Mouse (Mus musculus): ENCODE measurements around the gene Necab2. TPM values are rescaled to one million over a fixed set of nuclear protein-coding genes. Genes with fewer than 3 reads are reported as not detected.

Necab2 gene
- polyA plus RNA-seq, 1 experiment from 2014 or later = 9.2 TPM

- 76% methylated on average over 11 of the region's 11 CpGs for WGBS
- DNase-seq (ENCODE audit: low spot score) = no peak
- Histone ChIP-seq H3K27ac (replicated peaks; ENCODE audit: low read depth, low read length) (no peak overlapping the region), H3K4me3 (ENCODE audit: low read depth, low read length) (no peak overlapping the region), H3K4me2 (ENCODE audit: low read depth, low read length) (no peak overlapping the region), H3K27me3 (ENCODE audit: control insufficient read depth, insufficient read depth, low read length) (no peaks in the 10 kb centered on the region), H3K9me3 (replicated peaks; ENCODE audit: control insufficient read depth, low read length) (no peaks in the 10 kb centered on the region), H3K4me1 (ENCODE audit: control insufficient read depth, insufficient read depth, low read length) (peaks cover 2% of the 10 kb centered on the region; the same call in 1 of the 2 replicates), H3K36me3 (replicated peaks; ENCODE audit: control insufficient read depth, insufficient read depth, low read depth, low read length) (no peaks in the 10 kb centered on the region), H3K9ac (replicated peaks; ENCODE audit: low read length) (no peak overlapping the region)
- no peak for ATAC-seq (replicated peaks; ENCODE audit: insufficient number of reproducible peaks, low FRiP score, low TSS enrichment, low read depth)
Measured at GRCm38 (mm10) chr8:119437506-119437905, 9.0 kb upstream of the Necab2 start.

DNA sequence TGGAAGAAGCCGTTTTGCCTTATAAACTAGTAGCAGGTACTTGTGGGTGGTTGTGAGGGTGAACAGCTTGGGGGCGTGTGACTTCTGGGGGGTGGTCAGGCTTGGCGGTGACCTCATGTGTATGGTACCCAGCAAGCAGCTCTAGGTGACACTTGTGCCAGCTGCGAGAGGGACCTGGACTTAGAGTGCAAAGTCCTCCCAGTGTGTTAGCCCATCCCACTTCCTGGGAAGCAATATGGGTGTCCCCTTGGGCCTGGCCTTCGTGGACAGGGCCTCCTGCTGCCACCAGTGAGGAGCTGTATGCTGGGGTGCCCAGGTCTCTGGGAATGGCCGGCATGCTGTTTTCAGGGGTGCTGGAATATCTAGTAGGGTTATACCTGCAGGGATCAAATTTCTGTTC, 7.6 kb upstream of the Necab2 start:
- ATAC-seq (replicated peaks; ENCODE audit: insufficient number of reproducible peaks, low FRiP score, low TSS enrichment, low read depth) (no peak), DNase-seq (ENCODE audit: low spot score) (no peak)
- Histone ChIP-seq H3K4me1 (ENCODE audit: control insufficient read depth, insufficient read depth, low read length) (peaks cover 2% of the 10 kb centered on the region; the same call in 1 of the 2 replicates), H3K4me3 (ENCODE audit: low read depth, low read length) (no peak overlapping the region), H3K27ac (replicated peaks; ENCODE audit: low read depth, low read length) (no peak overlapping the region), H3K9ac (replicated peaks; ENCODE audit: low read length) (no peak overlapping the region), H3K27me3 (ENCODE audit: control insufficient read depth, insufficient read depth, low read length) (no peaks in the 10 kb centered on the region), H3K36me3 (replicated peaks; ENCODE audit: control insufficient read depth, insufficient read depth, low read depth, low read length) (no peaks in the 10 kb centered on the region), H3K9me3 (replicated peaks; ENCODE audit: control insufficient read depth, low read length) (no peaks in the 10 kb centered on the region), H3K4me2 (ENCODE audit: low read depth, low read length) (no peak overlapping the region)
- 82% methylated on average over 6 of the region's 6 CpGs for WGBS

DNA sequence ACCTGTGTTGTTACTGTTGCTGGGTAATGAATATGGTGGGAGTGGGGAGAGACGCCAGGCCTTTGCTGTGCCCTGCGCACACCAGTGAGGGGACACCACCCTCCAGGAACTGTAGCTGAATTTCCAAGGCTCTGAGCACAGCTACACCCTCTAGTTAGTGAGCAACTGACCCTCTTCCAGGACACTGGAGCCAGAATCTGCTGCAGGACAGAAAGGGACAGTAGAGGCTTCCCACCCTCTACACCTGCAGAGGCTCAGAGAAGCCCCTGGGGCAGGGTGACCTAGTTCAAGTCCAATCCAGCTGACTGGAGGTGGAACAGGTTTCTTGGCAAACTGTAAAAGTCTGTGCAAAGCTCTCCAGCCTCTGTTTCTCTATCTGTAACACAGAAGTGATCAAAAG, 7.1 kb upstream of the Necab2 start:
- H3K4me3 ChIP-seq (ENCODE audit: low read depth, low read length) = no peak overlapping the region
- H3K27ac ChIP-seq (replicated peaks; ENCODE audit: low read depth, low read length) = no peak overlapping the region
- H3K4me1 ChIP-seq (ENCODE audit: control insufficient read depth, insufficient read depth, low read length) = peaks cover 2% of the 10 kb centered on the region; the same call in 1 of the 2 replicates
- no peaks in the 10 kb centered on the region for H3K36me3 ChIP-seq (replicated peaks; ENCODE audit: control insufficient read depth, insufficient read depth, low read depth, low read length)
- H3K4me2 ChIP-seq (ENCODE audit: low read depth, low read length) = no peak overlapping the region
- WGBS = 87% methylated on average over 2 of the region's 2 CpGs
- H3K9ac ChIP-seq (replicated peaks; ENCODE audit: low read length) = no peak overlapping the region
- H3K9me3 ChIP-seq (replicated peaks; ENCODE audit: control insufficient read depth, low read length) = no peaks in the 10 kb centered on the region
- H3K27me3 ChIP-seq (ENCODE audit: control insufficient read depth, insufficient read depth, low read length) = no peaks in the 10 kb centered on the region
- ATAC-seq (replicated peaks; ENCODE audit: insufficient number of reproducible peaks, low FRiP score, low TSS enrichment, low read depth) = no peak
- DNase-seq (ENCODE audit: low spot score) = no peak

- WGBS = 57% methylated on average over 7 of the region's 7 CpGs
- H3K27ac ChIP-seq (replicated peaks; ENCODE audit: low read depth, low read length) = no peak overlapping the region
- no peaks in the 10 kb centered on the region for H3K36me3 ChIP-seq (replicated peaks; ENCODE audit: control insufficient read depth, insufficient read depth, low read depth, low read length)
- no peaks in the 10 kb centered on the region for H3K9me3 ChIP-seq (replicated peaks; ENCODE audit: control insufficient read depth, low read length)
- H3K9ac ChIP-seq (replicated peaks; ENCODE audit: low read length) = no peak overlapping the region
- H3K4me1 ChIP-seq (ENCODE audit: control insufficient read depth, insufficient read depth, low read length) = peaks cover 2% of the 10 kb centered on the region; the same call in 1 of the 2 replicates
- H3K4me3 ChIP-seq (ENCODE audit: low read depth, low read length) = no peak overlapping the region
- ATAC-seq (replicated peaks; ENCODE audit: insufficient number of reproducible peaks, low FRiP score, low TSS enrichment, low read depth) = 0 out of 2 replicates have a peak, but pooled peaks have one; percentile 17
- H3K27me3 ChIP-seq (ENCODE audit: control insufficient read depth, insufficient read depth, low read length) = no peaks in the 10 kb centered on the region
- no peak overlapping the region for H3K4me2 ChIP-seq (ENCODE audit: low read depth, low read length)
- peak; percentile 28 for DNase-seq (ENCODE audit: low spot score)
Measured at GRCm38 (mm10) chr8:119439893-119440249, 6.6 kb upstream of the Necab2 start.

DNA sequence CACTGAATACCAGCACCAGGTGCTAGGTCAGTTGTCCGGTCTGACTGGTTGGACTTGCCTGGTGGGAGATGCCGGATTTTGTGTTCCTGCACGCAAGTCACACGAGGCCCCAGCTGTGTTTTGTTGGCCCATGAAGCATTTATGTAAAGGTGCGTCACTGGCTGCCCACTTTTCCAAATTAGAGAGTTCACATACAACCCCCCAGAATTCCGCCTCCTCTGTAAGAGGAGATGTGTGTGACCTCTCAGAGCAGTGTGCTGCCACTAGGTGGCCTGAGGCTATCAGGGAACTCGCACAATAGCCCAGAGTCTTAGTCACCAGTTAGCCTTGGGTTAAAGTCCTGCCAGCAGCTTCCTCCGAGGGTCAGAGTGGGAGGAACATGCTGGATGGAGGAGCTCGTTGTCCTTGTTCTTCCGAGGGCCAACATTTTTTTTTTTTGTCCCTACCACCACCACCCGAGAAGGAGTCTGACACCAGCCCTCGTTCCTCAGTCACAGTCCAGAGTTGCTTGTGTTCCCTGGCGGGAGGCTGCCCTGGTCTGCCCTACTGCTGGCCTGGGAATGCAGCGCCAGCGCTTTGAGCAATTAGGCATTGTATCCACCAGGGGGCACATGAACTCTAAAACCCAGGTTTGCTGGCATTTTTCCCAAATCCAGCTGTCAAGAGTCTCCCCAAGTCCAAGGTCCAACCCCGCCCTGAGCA, 6.1 kb upstream of the Necab2 start:
- 11% methylated on average over 16 of the region's 16 CpGs for WGBS
- ATAC-seq (replicated peaks; ENCODE audit: insufficient number of reproducible peaks, low FRiP score, low TSS enrichment, low read depth) (no peak; the same call in 1 of the 2 replicates), DNase-seq (ENCODE audit: low spot score) (peak; percentile 91)
- H3K27me3 ChIP-seq (ENCODE audit: control insufficient read depth, insufficient read depth, low read length) = no peaks in the 10 kb centered on the region
- H3K9ac ChIP-seq (replicated peaks; ENCODE audit: low read length) = no peak overlapping the region
- H3K4me1 ChIP-seq (ENCODE audit: control insufficient read depth, insufficient read depth, low read length) = peaks cover 2% of the 10 kb centered on the region; the same call in 1 of the 2 replicates
- H3K27ac ChIP-seq (replicated peaks; ENCODE audit: low read depth, low read length) = no peak overlapping the region
- no peak overlapping the region for H3K4me3 ChIP-seq (ENCODE audit: low read depth, low read length)
- H3K9me3 ChIP-seq (replicated peaks; ENCODE audit: control insufficient read depth, low read length) = no peaks in the 10 kb centered on the region
- peak overlapping the region; percentile 21; the same call in 1 of the 2 replicates for H3K4me2 ChIP-seq (ENCODE audit: low read depth, low read length)
- no peaks in the 10 kb centered on the region for H3K36me3 ChIP-seq (replicated peaks; ENCODE audit: control insufficient read depth, insufficient read depth, low read depth, low read length)

DNA sequence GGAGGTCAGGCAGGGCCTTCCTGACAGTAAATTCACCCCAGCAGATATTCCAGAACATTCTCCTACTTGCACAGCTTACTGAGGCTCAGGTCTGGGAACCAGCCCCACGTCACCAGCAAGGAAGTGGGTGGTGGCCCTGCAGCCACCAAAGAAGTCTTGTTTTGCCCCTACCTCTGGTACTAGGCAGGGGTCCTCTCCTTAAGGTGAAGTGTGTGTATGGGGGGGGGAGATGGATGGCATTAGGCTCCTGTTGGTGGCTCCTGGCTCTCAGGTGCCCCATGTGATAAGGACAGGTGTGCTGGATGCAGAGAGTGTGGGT, 5.6 kb upstream of the Necab2 start:
- Histone ChIP-seq H3K9ac (replicated peaks; ENCODE audit: low read length) (no peak overlapping the region), H3K36me3 (replicated peaks; ENCODE audit: control insufficient read depth, insufficient read depth, low read depth, low read length) (no peaks in the 10 kb centered on the region), H3K4me3 (ENCODE audit: low read depth, low read length) (no peak overlapping the region), H3K4me2 (ENCODE audit: low read depth, low read length) (no peak overlapping the region; the same call in 1 of the 2 replicates), H3K9me3 (replicated peaks; ENCODE audit: control insufficient read depth, low read length) (no peaks in the 10 kb centered on the region), H3K4me1 (ENCODE audit: control insufficient read depth, insufficient read depth, low read length) (peaks cover 2% of the 10 kb centered on the region; the same call in 1 of the 2 replicates), H3K27ac (replicated peaks; ENCODE audit: low read depth, low read length) (no peak overlapping the region), H3K27me3 (ENCODE audit: control insufficient read depth, insufficient read depth, low read length) (no peaks in the 10 kb centered on the region)
- WGBS = 46% methylated on average over 1 of the region's 1 CpGs
- DNase-seq (ENCODE audit: low spot score) = no peak
- no peak; the same call in 1 of the 2 replicates for ATAC-seq (replicated peaks; ENCODE audit: insufficient number of reproducible peaks, low FRiP score, low TSS enrichment, low read depth)

- no peak overlapping the region for H3K27ac ChIP-seq (replicated peaks; ENCODE audit: low read depth, low read length)
- H3K27me3 ChIP-seq (ENCODE audit: control insufficient read depth, insufficient read depth, low read length) = no peaks in the 10 kb centered on the region; the same call in 1 of the 2 replicates
- no peak overlapping the region for H3K4me2 ChIP-seq (ENCODE audit: low read depth, low read length)
- H3K9me3 ChIP-seq (replicated peaks; ENCODE audit: control insufficient read depth, low read length) = no peaks in the 10 kb centered on the region
- ATAC-seq (replicated peaks; ENCODE audit: insufficient number of reproducible peaks, low FRiP score, low TSS enrichment, low read depth) (no peak), DNase-seq (ENCODE audit: low spot score) (no peak)
- no peak overlapping the region for H3K9ac ChIP-seq (replicated peaks; ENCODE audit: low read length)
- no peak overlapping the region for H3K4me3 ChIP-seq (ENCODE audit: low read depth, low read length)
- 70% methylated on average over 5 of the region's 5 CpGs for WGBS
- no peaks in the 10 kb centered on the region for H3K36me3 ChIP-seq (replicated peaks; ENCODE audit: control insufficient read depth, insufficient read depth, low read depth, low read length)
- H3K4me1 ChIP-seq (ENCODE audit: control insufficient read depth, insufficient read depth, low read length) = peaks cover 2% of the 10 kb centered on the region; the same call in 1 of the 2 replicates
Measured at GRCm38 (mm10) chr8:119442013-119442412, 4.5 kb upstream of the Necab2 start.

- Histone ChIP-seq H3K9ac (replicated peaks; ENCODE audit: low read length) (no peak overlapping the region), H3K4me3 (ENCODE audit: low read depth, low read length) (no peak overlapping the region), H3K36me3 (replicated peaks; ENCODE audit: control insufficient read depth, insufficient read depth, low read depth, low read length) (no peaks in the 10 kb centered on the region), H3K27me3 (ENCODE audit: control insufficient read depth, insufficient read depth, low read length) (peaks cover 7% of the 10 kb centered on the region; the same call in 1 of the 2 replicates), H3K4me1 (ENCODE audit: control insufficient read depth, insufficient read depth, low read length) (peaks cover 2% of the 10 kb centered on the region; the same call in 1 of the 2 replicates), H3K4me2 (ENCODE audit: low read depth, low read length) (no peak overlapping the region), H3K27ac (replicated peaks; ENCODE audit: low read depth, low read length) (no peak overlapping the region), H3K9me3 (replicated peaks; ENCODE audit: control insufficient read depth, low read length) (no peaks in the 10 kb centered on the region)
- DNase-seq (ENCODE audit: low spot score) (no peak), ATAC-seq (replicated peaks; ENCODE audit: insufficient number of reproducible peaks, low FRiP score, low TSS enrichment, low read depth) (no peak)
- WGBS = 93% methylated on average over 8 of the region's 8 CpGs
Measured at GRCm38 (mm10) chr8:119442970-119443369, 3.5 kb upstream of the Necab2 start.
